Mouse (Mus musculus) MN1 (cell line): ENCODE data around the gene Pigv.

Experiments
- DNase-seq: peaks from one replicate; pipeline ENCODE4 v3.0.0-alpha.2; 2016; ENCODE audit warnings: low spot score

Pigv gene

GRCm38 (mm10) chr4:133671881-133672844 is at the start of gene Pigv:
TSS of gene Pigv (minus strand) at chr4:133672647.
- DNase-seq, result peak; percentile 93

- no peak for DNase-seq
Observed at GRCm38 (mm10) chr4:133719791-133720190, 47.3 kb upstream of the Pigv start.

- DNase-seq, result no peak
Observed at GRCm38 (mm10) chr4:133712755-133713154, 40.3 kb upstream of the Pigv start.

- no peak for DNase-seq
Observed at GRCm38 (mm10) chr4:133711307-133712076, 39.0 kb upstream of the Pigv start.

- DNase-seq, result no peak
Observed at GRCm38 (mm10) chr4:133709395-133709794, 36.9 kb upstream of the Pigv start.

- no peak for DNase-seq
Observed at GRCm38 (mm10) chr4:133707464-133707863, 35.0 kb upstream of the Pigv start.

- no peak for DNase-seq
Observed at GRCm38 (mm10) chr4:133706956-133707355, 34.5 kb upstream of the Pigv start.

GRCm38 (mm10) chr4:133705062-133705461 is 32.6 kb upstream of the Pigv start:
- DNase-seq, result no peak

GRCm38 (mm10) chr4:133700905-133701368 is 28.5 kb upstream of the Pigv start:
- peak; percentile 33 for DNase-seq

- DNase-seq, result no peak
Observed at GRCm38 (mm10) chr4:133695363-133695762, 22.9 kb upstream of the Pigv start.

- peak; percentile 60 for DNase-seq
Observed at GRCm38 (mm10) chr4:133690252-133690651, 17.8 kb upstream of the Pigv start.

GRCm38 (mm10) chr4:133688417-133689067 is 16.1 kb upstream of the Pigv start:
- peak; percentile 94 for DNase-seq

GRCm38 (mm10) chr4:133687126-133687525 is 14.7 kb upstream of the Pigv start:
- DNase-seq, result no peak

- no peak for DNase-seq
Observed at GRCm38 (mm10) chr4:133686512-133686911, 14.1 kb upstream of the Pigv start.

- no peak for DNase-seq
Observed at GRCm38 (mm10) chr4:133680206-133680786, 7.8 kb upstream of the Pigv start.

- no peak for DNase-seq
Observed at GRCm38 (mm10) chr4:133679629-133680028, 7.2 kb upstream of the Pigv start.

- DNase-seq, result no peak
Observed at GRCm38 (mm10) chr4:133677266-133677665, 4.8 kb upstream of the Pigv start.

GRCm38 (mm10) chr4:133676189-133676588 is 3.7 kb upstream of the Pigv start:
- peak; percentile 40 for DNase-seq

GRCm38 (mm10) chr4:133675594-133676016 is 3.2 kb upstream of the Pigv start:
- DNase-seq, result peak; percentile 72

- no peak for DNase-seq
Observed at GRCm38 (mm10) chr4:133674331-133674695, 1.9 kb upstream of the Pigv start.

- peak; percentile 49 for DNase-seq
Observed at GRCm38 (mm10) chr4:133673666-133674330, 1.4 kb upstream of the Pigv start.
